Mouse (Mus musculus) intestine, embryonic 16.5 days (tissue): Measurements from ENCODE around the gene Cacna1c. TPM values are rescaled to one million over a fixed set of nuclear protein-coding genes. Genes with fewer than 3 reads are reported as not detected.

Experiments used
- ATAC-seq: fragments of 200-750 bp; cut with Nextera tagmentation; 2 replicates; pipeline ENCODE4 v1.8.0; 2017; ENCODE audit warnings: moderate TSS enrichment, moderate library complexity
- H3K27ac ChIP-seq: fragments of 300-500 bp; sonication (generic); 2 replicates; pipeline ENCODE4 v1.5.1; 2014; ENCODE audit warnings: mild to moderate bottlenecking, low read length
- H3K27me3 ChIP-seq: fragments of 300-500 bp; sonication (generic); replicated peaks from 2 replicates; pipeline ENCODE4 v1.6.1; 2014; ENCODE audit warnings: low read length, control low read depth, mixed read lengths; ENCODE audit not compliant: control insufficient read depth, insufficient read depth
- H3K36me3 ChIP-seq: fragments of 300-500 bp; sonication (generic); 2 replicates; pipeline ENCODE4 v1.6.1; 2014; ENCODE audit warnings: low read length, control low read depth; ENCODE audit not compliant: control insufficient read depth, insufficient read depth
- H3K4me1 ChIP-seq: fragments of 300-500 bp; sonication (generic); 2 replicates; pipeline ENCODE4 v1.6.1; 2014; ENCODE audit warnings: low read length, control low read depth, mixed read lengths; ENCODE audit not compliant: control insufficient read depth, insufficient read depth
- H3K4me2 ChIP-seq: fragments of 300-500 bp; sonication (generic); 2 replicates; pipeline ENCODE4 v1.6.1; 2014; ENCODE audit warnings: low read depth, low read length, control low read depth
- H3K4me3 ChIP-seq: fragments of 300-500 bp; sonication (generic); 2 replicates; pipeline ENCODE4 v1.5.1; 2014; ENCODE audit warnings: mild to moderate bottlenecking, low read length
- H3K9ac ChIP-seq: fragments of 300-500 bp; sonication (generic); 2 replicates; pipeline ENCODE4 v1.6.1; 2014; ENCODE audit warnings: low read depth, low read length
- H3K9me3 ChIP-seq: fragments of 300-500 bp; sonication (generic); 2 replicates; pipeline ENCODE4 v1.6.1; 2016; ENCODE audit warnings: low read length, control low read depth; ENCODE audit not compliant: control insufficient read depth
- WGBS: fragments of 180-500 bp; shearing (Covaris S2); extraction: QIAGEN DNeasy Blood & Tissue Kit; methylation state at CpG from one replicate; pipeline ENCODE4 v1.1.7; 2014; 5-methylcytosine and 5-hydroxymethylcytosine counted together
- polyA plus RNA-seq: library from polyadenylated mRNA; unstranded; fragments of >200 nt; fragmentation: Nextera tagmentation; extraction: Ambion mirVana; gene quantifications from 2 replicates; pipeline ENCODE4 v1.2.1, GENCODE M21; 2015

Gene Cacna1c
- polyA plus RNA-seq, 1 experiment from 2014 or later = 1.8 TPM

GRCm38 (mm10) chr6:118984181-118984901, 211.9 kb downstream of the Cacna1c start:
- Histone ChIP-seq H3K27me3 (no peaks in the 10 kb centered on the region; the same call in 1 of the 2 replicates), H3K4me3 (no peak overlapping the region), H3K4me2 (no peak overlapping the region), H3K9ac (no peak overlapping the region), H3K9me3 (no peaks in the 10 kb centered on the region), H3K27ac (no peak overlapping the region), H3K4me1 (peaks cover 5% of the 10 kb centered on the region; the same call in 1 of the 2 replicates), H3K36me3 (no peaks in the 10 kb centered on the region)
- WGBS = 36% methylated on average over 11 of the region's 11 CpGs
- no peak for ATAC-seq

GRCm38 (mm10) chr6:118983471-118984040, 212.7 kb downstream of the Cacna1c start:
- WGBS = 70% methylated on average over 8 of the region's 8 CpGs
- no peaks in the 10 kb centered on the region; the same call in 1 of the 2 replicates for H3K27me3 ChIP-seq
- no peaks in the 10 kb centered on the region for H3K36me3 ChIP-seq
- peaks cover 5% of the 10 kb centered on the region; the same call in 1 of the 2 replicates for H3K4me1 ChIP-seq
- H3K4me3 ChIP-seq = no peak overlapping the region
- H3K4me2 ChIP-seq = no peak overlapping the region
- no peak overlapping the region for H3K9ac ChIP-seq
- ATAC-seq = no peak
- no peak overlapping the region for H3K27ac ChIP-seq
- H3K9me3 ChIP-seq = no peaks in the 10 kb centered on the region

DNA sequence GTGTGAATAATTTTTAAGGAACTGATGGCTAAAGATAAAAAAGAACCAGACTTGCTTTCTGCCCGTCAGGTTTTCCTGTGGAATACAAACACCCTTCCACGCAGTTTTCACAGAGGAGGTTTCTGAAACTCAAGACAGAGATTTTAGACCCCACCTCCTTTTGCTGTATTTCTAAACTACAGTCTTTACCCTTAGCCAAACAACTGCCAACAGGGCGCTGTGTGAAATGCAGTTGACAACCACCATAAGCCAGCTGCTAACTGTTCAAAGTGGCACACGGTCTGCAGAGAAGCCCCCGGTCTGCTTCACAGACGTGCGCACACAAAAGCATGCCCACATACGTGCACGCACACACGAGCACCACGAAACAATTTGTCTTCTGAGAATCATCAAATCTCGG, 216.0 kb downstream of the Cacna1c start:
- no peak for ATAC-seq
- 70% methylated on average over 12 of the region's 12 CpGs for WGBS
- H3K27ac ChIP-seq = no peak overlapping the region
- H3K4me1 ChIP-seq = peaks cover 5% of the 10 kb centered on the region; the same call in 1 of the 2 replicates
- H3K4me3 ChIP-seq = no peak overlapping the region
- no peak overlapping the region for H3K4me2 ChIP-seq
- no peaks in the 10 kb centered on the region; the same call in 1 of the 2 replicates for H3K27me3 ChIP-seq
- H3K9ac ChIP-seq = no peak overlapping the region
- no peaks in the 10 kb centered on the region for H3K36me3 ChIP-seq
- H3K9me3 ChIP-seq = no peaks in the 10 kb centered on the region

DNA sequence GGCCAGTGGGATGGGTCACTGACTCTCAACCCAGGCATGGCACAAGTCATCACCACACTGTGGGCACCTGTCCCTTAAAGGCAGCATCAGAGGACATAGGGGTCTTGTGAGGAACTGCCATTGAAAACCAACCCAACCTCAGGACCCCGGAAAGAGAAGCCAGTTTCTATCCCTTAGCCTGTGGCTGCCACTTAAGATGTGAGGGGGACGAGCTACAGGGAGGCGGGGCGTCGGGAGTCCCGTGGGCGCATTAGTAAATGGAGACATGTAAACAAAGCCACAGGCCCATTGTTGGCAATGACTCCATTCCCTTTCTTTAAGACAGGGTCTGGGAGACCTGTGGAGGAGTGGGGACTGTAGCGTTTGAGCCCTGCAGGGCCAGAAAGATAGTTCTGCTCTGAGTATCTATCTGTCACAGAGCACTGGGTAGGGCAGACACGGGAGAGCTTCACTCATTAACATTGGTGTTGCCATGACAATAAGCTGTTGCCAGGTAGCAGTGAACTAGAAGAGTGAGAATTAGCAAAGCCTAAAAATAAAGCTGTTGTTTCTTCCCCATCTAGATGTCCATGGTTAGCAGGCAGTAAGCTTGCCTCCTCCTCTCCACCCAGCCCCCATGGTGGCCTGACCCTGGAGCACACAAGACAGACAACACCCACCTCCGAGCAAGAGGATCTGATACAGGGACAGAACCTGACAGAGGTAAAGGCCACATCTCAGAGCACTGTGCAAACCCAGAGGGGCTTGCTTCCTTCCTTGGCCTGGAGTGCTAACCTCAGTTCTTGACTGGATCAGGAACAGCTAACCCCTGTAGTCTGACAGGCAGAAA, 218.6 kb downstream of the Cacna1c start:
- no peak overlapping the region for H3K9ac ChIP-seq
- no peaks in the 10 kb centered on the region for H3K9me3 ChIP-seq
- H3K36me3 ChIP-seq = no peaks in the 10 kb centered on the region
- no peaks in the 10 kb centered on the region for H3K4me1 ChIP-seq
- WGBS = 44% methylated on average over 10 of the region's 10 CpGs
- no peak for ATAC-seq
- H3K27me3 ChIP-seq = no peaks in the 10 kb centered on the region
- no peak overlapping the region for H3K4me3 ChIP-seq
- no peak overlapping the region for H3K27ac ChIP-seq
- no peak overlapping the region for H3K4me2 ChIP-seq

DNA sequence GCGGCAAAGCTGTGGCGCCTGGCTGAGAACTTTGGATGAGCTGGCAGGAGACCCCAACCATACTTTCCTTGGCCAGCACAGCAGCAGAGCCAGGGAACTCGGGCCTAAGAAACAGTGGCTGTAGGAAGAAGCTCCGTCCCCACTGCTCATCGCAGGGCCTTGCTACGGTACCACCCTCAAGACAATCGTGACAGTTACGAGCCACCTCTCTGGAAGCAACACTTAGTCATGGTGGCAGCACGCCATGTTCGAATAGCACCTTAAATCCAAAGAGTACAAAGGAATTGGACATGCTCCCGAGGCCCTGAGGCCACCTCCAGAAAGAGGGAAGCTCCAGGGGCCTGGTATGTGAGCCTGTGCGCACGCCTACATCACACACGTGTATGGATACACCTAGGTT, 219.6 kb downstream of the Cacna1c start:
- Histone ChIP-seq H3K4me1 (no peaks in the 10 kb centered on the region), H3K9ac (no peak overlapping the region), H3K36me3 (no peaks in the 10 kb centered on the region), H3K27ac (no peak overlapping the region), H3K4me3 (no peak overlapping the region), H3K4me2 (no peak overlapping the region), H3K9me3 (no peaks in the 10 kb centered on the region), H3K27me3 (no peaks in the 10 kb centered on the region)
- ATAC-seq = no peak
- 89% methylated on average over 14 of the region's 14 CpGs for WGBS

GRCm38 (mm10) chr6:118971844-118972531, 224.2 kb downstream of the Cacna1c start:
- Histone ChIP-seq H3K9ac (no peak overlapping the region), H3K36me3 (no peaks in the 10 kb centered on the region), H3K4me3 (no peak overlapping the region), H3K4me1 (no peaks in the 10 kb centered on the region), H3K27ac (no peak overlapping the region), H3K9me3 (no peaks in the 10 kb centered on the region), H3K27me3 (no peaks in the 10 kb centered on the region), H3K4me2 (no peak overlapping the region)
- WGBS = 63% methylated on average over 9 of the region's 10 CpGs
- peak; percentile 87 for ATAC-seq

DNA sequence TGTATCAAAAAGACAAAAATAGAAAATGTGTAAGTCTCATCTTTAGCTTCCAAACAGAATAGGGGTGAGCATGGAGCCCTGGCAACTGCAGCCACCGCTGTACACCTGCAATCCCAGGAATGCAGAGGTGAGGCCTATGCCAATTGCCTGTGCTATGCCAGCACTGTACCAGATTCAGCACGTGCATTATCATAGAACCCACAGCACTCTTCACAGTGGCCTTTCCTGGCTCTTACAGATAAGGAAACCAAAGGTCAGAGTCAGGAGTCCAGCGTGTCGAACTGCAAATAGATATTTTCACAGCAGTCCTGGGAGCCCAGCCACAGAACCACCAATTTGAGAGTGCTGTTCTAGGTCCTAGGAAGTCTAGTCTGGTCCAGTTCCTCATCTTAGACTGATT, 227.4 kb downstream of the Cacna1c start:
- Histone ChIP-seq H3K27ac (no peak overlapping the region), H3K4me2 (no peak overlapping the region), H3K27me3 (no peaks in the 10 kb centered on the region), H3K9me3 (no peaks in the 10 kb centered on the region), H3K36me3 (no peaks in the 10 kb centered on the region), H3K4me1 (peaks cover 4% of the 10 kb centered on the region), H3K9ac (no peak overlapping the region), H3K4me3 (no peak overlapping the region)
- 61% methylated on average over 4 of the region's 4 CpGs for WGBS
- ATAC-seq = peak; percentile 57

GRCm38 (mm10) chr6:118966904-118967303, 229.3 kb downstream of the Cacna1c start:
- 69% methylated on average over 4 of the region's 4 CpGs for WGBS
- no peak overlapping the region for H3K4me2 ChIP-seq

GRCm38 (mm10) chr6:118965577-118965976, 230.6 kb downstream of the Cacna1c start:
- no peak overlapping the region for H3K4me3 ChIP-seq
- no peak overlapping the region for H3K4me2 ChIP-seq
- H3K27me3 ChIP-seq = no peaks in the 10 kb centered on the region
- no peaks in the 10 kb centered on the region for H3K9me3 ChIP-seq
- WGBS = 87% methylated on average over 2 of the region's 2 CpGs
- peaks cover 16% of the 10 kb centered on the region for H3K4me1 ChIP-seq
- H3K9ac ChIP-seq = no peak overlapping the region
- ATAC-seq = no peak
- H3K27ac ChIP-seq = no peak overlapping the region
- no peaks in the 10 kb centered on the region for H3K36me3 ChIP-seq

More at GRCm38 (mm10) chr6:118966904-118967303, 229.3 kb downstream of the Cacna1c start:
- H3K27ac ChIP-seq = no peak overlapping the region
- H3K4me1 ChIP-seq = peaks cover 16% of the 10 kb centered on the region
- no peak for ATAC-seq
- H3K9ac ChIP-seq = no peak overlapping the region
- H3K4me3 ChIP-seq = no peak overlapping the region
- H3K9me3 ChIP-seq = no peaks in the 10 kb centered on the region
- H3K27me3 ChIP-seq = no peaks in the 10 kb centered on the region
- no peaks in the 10 kb centered on the region for H3K36me3 ChIP-seq
